Mouse (Mus musculus) myocyte (in vitro differentiated cells): ENCODE data around the gene Cdk19. TPM values are rescaled to one million over a fixed set of nuclear protein-coding genes. Genes with fewer than 3 reads are reported as not detected.

Experiments used
- H3K27me3 ChIP-seq: one replicate; pipeline ENCODE4 v1.6.1; 2011; ENCODE audit not compliant: control insufficient read depth, insufficient read depth, insufficient read length
- H3K36me3 ChIP-seq: one replicate; pipeline ENCODE4 v1.6.1; 2011; ENCODE audit not compliant: control insufficient read depth, insufficient read depth
- H3K4me2 ChIP-seq: one replicate; pipeline ENCODE4 v1.6.1; 2011; ENCODE audit warnings: low read depth, control low read depth
- H3K4me3 ChIP-seq: one replicate; pipeline ENCODE4 v1.5.1; 2011; ENCODE audit warnings: mild to moderate bottlenecking, control low read depth, moderate library complexity
- H3K79me2 ChIP-seq: one replicate; pipeline ENCODE4 v1.6.1; 2011; ENCODE audit not compliant: control insufficient read depth, insufficient read depth
- H3ac ChIP-seq: one replicate; pipeline ENCODE4 v1.6.1; 2011; ENCODE audit not compliant: control insufficient read depth, insufficient read length
- CEBPB ChIP-seq: IDR thresholded peaks from 2 replicates; pipeline ENCODE4 v1.6.1; 2011; ENCODE audit warnings: mild to moderate bottlenecking, moderate library complexity; ENCODE audit not compliant: poor library complexity, insufficient read depth, severe bottlenecking
- E2F4 ChIP-seq: IDR thresholded peaks from one replicate; pipeline ENCODE4 v1.6.1; 2011; ENCODE audit warnings: mild to moderate bottlenecking, control low read depth, moderate library complexity; ENCODE audit not compliant: insufficient read depth
- MAX ChIP-seq: IDR thresholded peaks from one replicate; pipeline ENCODE4 v1.6.1; 2011; ENCODE audit warnings: low read depth, mild to moderate bottlenecking, control low read depth
- MYOD1 ChIP-seq, 3 experiments: IDR thresholded peaks; one replicate each; pipeline ENCODE4 v1.6.1; 2011; ENCODE audit warnings: control low read depth in 2 of 3, low read depth in 2 of 3, mild to moderate bottlenecking in 2 of 3, moderate library complexity in 1 of 3; ENCODE audit not compliant: insufficient read length in 2 of 3, control insufficient read depth in 1 of 3
- MYOG ChIP-seq, 3 experiments: IDR thresholded peaks; one replicate each; pipeline ENCODE4 v1.6.1; 2011; ENCODE audit warnings: control low read depth in 2 of 3, low read depth in 2 of 3, mild to moderate bottlenecking in 2 of 3; ENCODE audit not compliant: insufficient read length in 2 of 3, control insufficient read depth in 1 of 3, insufficient read depth in 1 of 3
- POLR2A ChIP-seq: IDR thresholded peaks from one replicate; pipeline ENCODE4 v1.6.1; 2011; ENCODE audit warnings: low read depth, mild to moderate bottlenecking, control low read depth, moderate library complexity; ENCODE audit not compliant: insufficient read length
- POLR2AphosphoS2 ChIP-seq: IDR thresholded peaks from one replicate; pipeline ENCODE4 v1.6.1; 2011; ENCODE audit warnings: low read depth, control low read depth; ENCODE audit not compliant: insufficient read length
- REST ChIP-seq: IDR thresholded peaks from one replicate; pipeline ENCODE4 v1.6.1; 2011; ENCODE audit warnings: mild to moderate bottlenecking, control low read depth, moderate library complexity; ENCODE audit not compliant: insufficient read depth, insufficient read length
- SRF ChIP-seq: IDR thresholded peaks from one replicate; pipeline ENCODE4 v1.6.1; 2011; ENCODE audit warnings: low read depth; ENCODE audit not compliant: control insufficient read depth, insufficient read length
- TCF12 ChIP-seq: IDR thresholded peaks from one replicate; pipeline ENCODE4 v1.6.1; 2011; ENCODE audit warnings: mild to moderate bottlenecking, control low read depth; ENCODE audit not compliant: poor library complexity, insufficient read depth, severe bottlenecking
- TCF3 ChIP-seq: IDR thresholded peaks from one replicate; pipeline ENCODE4 v1.6.1; 2011; ENCODE audit warnings: low read depth, control low read depth; ENCODE audit not compliant: insufficient read length
- USF1 ChIP-seq: IDR thresholded peaks from one replicate; pipeline ENCODE4 v1.6.1; 2011; ENCODE audit warnings: low read depth, mild to moderate bottlenecking, control low read depth, moderate library complexity
- polyA plus RNA-seq: library from polyadenylated mRNA; unstranded; fragments of >200 nt; fragmentation: generic; extraction: Trizol; gene quantifications from one replicate; pipeline ENCODE4 v1.2.1, GENCODE M21; 2012; ENCODE audit warnings: missing spikeins

Cdk19 gene
- polyA plus RNA-seq, 1 experiment = 5.3 TPM

DNA sequence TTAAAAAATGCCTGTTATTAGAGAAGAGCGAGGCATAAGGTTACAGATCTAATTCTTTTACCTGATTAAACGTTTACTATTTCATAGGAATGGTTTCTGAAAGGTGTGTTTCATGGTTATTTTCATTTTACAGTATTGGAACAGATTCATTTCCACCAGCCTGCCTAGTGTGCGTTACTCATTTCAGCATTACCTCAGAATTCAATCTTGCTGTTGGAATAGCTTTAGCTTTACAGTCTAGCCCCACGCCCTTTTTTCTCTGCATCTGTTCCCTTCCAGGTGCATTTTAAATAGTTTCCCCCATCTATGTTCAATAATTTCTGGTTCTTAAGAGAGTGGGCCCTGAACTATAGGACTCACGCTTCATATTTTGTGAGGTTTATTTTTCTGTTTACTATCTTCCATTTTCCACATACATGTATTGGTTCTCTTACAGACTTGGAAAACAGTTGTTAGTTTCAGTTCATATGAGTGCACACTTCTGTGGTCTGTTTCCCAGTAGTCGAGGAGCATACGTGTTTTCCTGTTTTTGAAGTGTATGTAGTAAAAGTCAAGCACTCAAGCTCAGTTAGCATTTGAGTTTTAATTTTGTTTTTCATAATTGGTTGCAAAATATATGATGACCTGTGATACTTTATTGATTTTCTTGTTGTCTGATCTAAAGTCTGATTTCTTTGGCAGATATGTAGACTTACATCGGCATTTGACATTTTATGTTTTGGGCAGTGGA lies 32.0 kb downstream of the Cdk19 start:
- peaks cover 20% of the 10 kb centered on the region for H3K79me2 ChIP-seq
- no peak for TF ChIP-seq REST
- no peak for TF ChIP-seq CEBPB
- TF ChIP-seq MYOD1 (IDR thresholded peaks at IDR 0.05; ENCODE audit: control insufficient read depth in 1 of 3, insufficient read length in 2 of 3, low read depth in 2 of 3) = no peak
- TF ChIP-seq POLR2AphosphoS2 = no peak
- TF ChIP-seq POLR2A = no peak
- TF ChIP-seq TCF12 = no peak
- no peak for TF ChIP-seq SRF
- TF ChIP-seq TCF3 = no peak
- no peak for TF ChIP-seq MAX
- no peak for TF ChIP-seq MYOG (IDR thresholded peaks at IDR 0.05; ENCODE audit: control insufficient read depth in 1 of 3, insufficient read depth in 1 of 3, insufficient read length in 2 of 3, low read depth in 2 of 3)
- no peak for TF ChIP-seq USF1
- no peak for TF ChIP-seq E2F4
- H3K4me3 ChIP-seq = peak overlapping the region; percentile 6
- no peaks in the 10 kb centered on the region for H3K27me3 ChIP-seq
- H3K36me3 ChIP-seq = no peaks in the 10 kb centered on the region
- H3ac ChIP-seq = no peak overlapping the region
- H3K4me2 ChIP-seq = peak overlapping the region; percentile 98

GRCm38 (mm10) chr10:40371914-40372675 lies 32.7 kb downstream of the Cdk19 start:
- Histone ChIP-seq H3K79me2 (peaks cover 20% of the 10 kb centered on the region), H3K4me3 (peak overlapping the region; percentile 6), H3ac (no peak overlapping the region), H3K4me2 (peak overlapping the region; percentile 98), H3K36me3 (no peaks in the 10 kb centered on the region), H3K27me3 (no peaks in the 10 kb centered on the region)
- TF ChIP-seq POLR2AphosphoS2 = no peak
- no peak for TF ChIP-seq E2F4
- TF ChIP-seq USF1 = peak; percentile 86
- peak; percentile 94 for TF ChIP-seq CEBPB
- TF ChIP-seq MYOD1 (IDR thresholded peaks at IDR 0.05; ENCODE audit: control insufficient read depth in 1 of 3, insufficient read length in 2 of 3, low read depth in 2 of 3) = no peak

DNA sequence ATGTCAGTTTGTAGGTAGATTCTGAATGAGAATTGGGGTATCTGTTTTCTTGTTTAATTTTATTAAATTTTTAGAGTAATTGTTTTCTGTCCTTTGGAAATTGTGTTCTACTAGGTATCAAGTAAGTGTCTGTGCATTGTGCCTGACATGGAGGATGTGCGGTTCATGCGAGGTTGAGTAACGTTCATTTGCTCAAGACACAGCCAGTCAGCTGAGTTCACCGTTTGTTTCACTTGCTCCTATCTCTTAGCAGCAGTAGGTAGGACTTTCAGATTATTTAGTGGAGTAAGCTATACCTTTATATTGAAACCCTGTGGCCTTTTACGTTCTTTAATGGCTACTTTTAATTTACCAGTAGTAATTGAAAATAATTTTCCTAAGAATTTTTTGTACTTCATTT lies 34.4 kb downstream of the Cdk19 start:
- no peak overlapping the region for H3K4me3 ChIP-seq
- H3K79me2 ChIP-seq = peaks cover 20% of the 10 kb centered on the region
- no peak overlapping the region for H3ac ChIP-seq
- H3K36me3 ChIP-seq = no peaks in the 10 kb centered on the region
- H3K4me2 ChIP-seq = no peak overlapping the region
- H3K27me3 ChIP-seq = no peaks in the 10 kb centered on the region
- TF ChIP-seq MYOD1 (IDR thresholded peaks at IDR 0.05; ENCODE audit: control insufficient read depth in 1 of 3, insufficient read length in 2 of 3, low read depth in 2 of 3) = no peak
- TF ChIP-seq POLR2A = no peak
- no peak for TF ChIP-seq CEBPB
- no peak for TF ChIP-seq TCF3
- TF ChIP-seq REST = no peak
- no peak for TF ChIP-seq MYOG (IDR thresholded peaks at IDR 0.05; ENCODE audit: control insufficient read depth in 1 of 3, insufficient read depth in 1 of 3, insufficient read length in 2 of 3, low read depth in 2 of 3)
- TF ChIP-seq SRF = no peak
- no peak for TF ChIP-seq POLR2AphosphoS2
- no peak for TF ChIP-seq E2F4
- TF ChIP-seq MAX = no peak
- TF ChIP-seq USF1 = no peak
- no peak for TF ChIP-seq TCF12

DNA sequence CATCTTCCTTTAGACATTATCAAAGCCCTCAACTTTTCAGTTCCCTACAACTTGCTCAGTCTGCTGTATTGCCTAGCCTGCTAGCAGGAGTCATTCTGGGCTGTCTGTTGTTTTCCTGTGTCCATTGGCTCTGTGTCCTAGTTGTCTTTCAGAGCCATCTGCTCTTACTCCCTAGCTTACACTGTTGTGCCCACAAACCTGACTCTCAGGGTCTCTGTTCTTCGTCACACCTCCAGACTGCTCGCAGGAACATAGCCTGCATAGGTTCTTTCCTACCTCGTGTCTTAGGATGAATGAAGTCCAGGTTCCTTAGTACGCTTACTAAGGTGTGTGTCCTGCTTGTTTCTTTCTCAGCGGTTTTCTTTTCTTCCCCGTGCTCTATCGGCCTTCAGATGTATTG lies 35.5 kb downstream of the Cdk19 start:
- TF ChIP-seq POLR2AphosphoS2 = no peak
- TF ChIP-seq CEBPB = no peak
- no peak for TF ChIP-seq TCF3
- no peak for TF ChIP-seq MYOD1 (IDR thresholded peaks at IDR 0.05; ENCODE audit: control insufficient read depth in 1 of 3, insufficient read length in 2 of 3, low read depth in 2 of 3)
- TF ChIP-seq POLR2A = no peak
- TF ChIP-seq REST = no peak
- TF ChIP-seq USF1 = no peak
- no peak for TF ChIP-seq MYOG (IDR thresholded peaks at IDR 0.05; ENCODE audit: control insufficient read depth in 1 of 3, insufficient read depth in 1 of 3, insufficient read length in 2 of 3, low read depth in 2 of 3)
- no peak for TF ChIP-seq MAX
- TF ChIP-seq E2F4 = no peak
- no peak for TF ChIP-seq TCF12
- TF ChIP-seq SRF = no peak
- Histone ChIP-seq H3K4me3 (no peak overlapping the region), H3ac (no peak overlapping the region), H3K36me3 (no peaks in the 10 kb centered on the region), H3K79me2 (peaks cover 15% of the 10 kb centered on the region), H3K27me3 (no peaks in the 10 kb centered on the region), H3K4me2 (no peak overlapping the region)
